Mouse (Mus musculus) myocyte (in vitro differentiated cells): Measurements from ENCODE around the gene Dapk2. TPM values are rescaled to one million over a fixed set of nuclear protein-coding genes. Genes with fewer than 3 reads are reported as not detected.

Experiments used
- H3K27me3 ChIP-seq: one replicate; pipeline ENCODE4 v1.6.1; 2011; ENCODE audit not compliant: control insufficient read depth, insufficient read depth, insufficient read length
- H3K36me3 ChIP-seq: one replicate; pipeline ENCODE4 v1.6.1; 2011; ENCODE audit not compliant: control insufficient read depth, insufficient read depth
- H3K4me2 ChIP-seq: one replicate; pipeline ENCODE4 v1.6.1; 2011; ENCODE audit warnings: low read depth, control low read depth
- H3K4me3 ChIP-seq: one replicate; pipeline ENCODE4 v1.5.1; 2011; ENCODE audit warnings: mild to moderate bottlenecking, control low read depth, moderate library complexity
- H3K79me2 ChIP-seq: one replicate; pipeline ENCODE4 v1.6.1; 2011; ENCODE audit not compliant: control insufficient read depth, insufficient read depth
- H3ac ChIP-seq: one replicate; pipeline ENCODE4 v1.6.1; 2011; ENCODE audit not compliant: control insufficient read depth, insufficient read length
- CEBPB ChIP-seq: IDR thresholded peaks from 2 replicates; pipeline ENCODE4 v1.6.1; 2011; ENCODE audit warnings: mild to moderate bottlenecking, moderate library complexity; ENCODE audit not compliant: poor library complexity, insufficient read depth, severe bottlenecking
- E2F4 ChIP-seq: IDR thresholded peaks from one replicate; pipeline ENCODE4 v1.6.1; 2011; ENCODE audit warnings: mild to moderate bottlenecking, control low read depth, moderate library complexity; ENCODE audit not compliant: insufficient read depth
- MAX ChIP-seq: IDR thresholded peaks from one replicate; pipeline ENCODE4 v1.6.1; 2011; ENCODE audit warnings: low read depth, mild to moderate bottlenecking, control low read depth
- MYOD1 ChIP-seq, 3 experiments: IDR thresholded peaks; one replicate each; pipeline ENCODE4 v1.6.1; 2011; ENCODE audit warnings: control low read depth in 2 of 3, low read depth in 2 of 3, mild to moderate bottlenecking in 2 of 3, moderate library complexity in 1 of 3; ENCODE audit not compliant: insufficient read length in 2 of 3, control insufficient read depth in 1 of 3
- MYOG ChIP-seq, 3 experiments: IDR thresholded peaks; one replicate each; pipeline ENCODE4 v1.6.1; 2011; ENCODE audit warnings: control low read depth in 2 of 3, low read depth in 2 of 3, mild to moderate bottlenecking in 2 of 3; ENCODE audit not compliant: insufficient read length in 2 of 3, control insufficient read depth in 1 of 3, insufficient read depth in 1 of 3
- POLR2A ChIP-seq: IDR thresholded peaks from one replicate; pipeline ENCODE4 v1.6.1; 2011; ENCODE audit warnings: low read depth, mild to moderate bottlenecking, control low read depth, moderate library complexity; ENCODE audit not compliant: insufficient read length
- POLR2AphosphoS2 ChIP-seq: IDR thresholded peaks from one replicate; pipeline ENCODE4 v1.6.1; 2011; ENCODE audit warnings: low read depth, control low read depth; ENCODE audit not compliant: insufficient read length
- REST ChIP-seq: IDR thresholded peaks from one replicate; pipeline ENCODE4 v1.6.1; 2011; ENCODE audit warnings: mild to moderate bottlenecking, control low read depth, moderate library complexity; ENCODE audit not compliant: insufficient read depth, insufficient read length
- SRF ChIP-seq: IDR thresholded peaks from one replicate; pipeline ENCODE4 v1.6.1; 2011; ENCODE audit warnings: low read depth; ENCODE audit not compliant: control insufficient read depth, insufficient read length
- TCF12 ChIP-seq: IDR thresholded peaks from one replicate; pipeline ENCODE4 v1.6.1; 2011; ENCODE audit warnings: mild to moderate bottlenecking, control low read depth; ENCODE audit not compliant: poor library complexity, insufficient read depth, severe bottlenecking
- TCF3 ChIP-seq: IDR thresholded peaks from one replicate; pipeline ENCODE4 v1.6.1; 2011; ENCODE audit warnings: low read depth, control low read depth; ENCODE audit not compliant: insufficient read length
- USF1 ChIP-seq: IDR thresholded peaks from one replicate; pipeline ENCODE4 v1.6.1; 2011; ENCODE audit warnings: low read depth, mild to moderate bottlenecking, control low read depth, moderate library complexity
- polyA plus RNA-seq: library from polyadenylated mRNA; unstranded; fragments of >200 nt; fragmentation: generic; extraction: Trizol; gene quantifications from one replicate; pipeline ENCODE4 v1.2.1, GENCODE M21; 2012; ENCODE audit warnings: missing spikeins

The Dapk2 gene
- polyA plus RNA-seq, 1 experiment, result 51.3 TPM

GRCm38 (mm10) chr9:66146141-66146540 is 11.9 kb upstream of the Dapk2 start:
- H3K4me2 ChIP-seq, result no peak overlapping the region
- H3K79me2 ChIP-seq, result no peaks in the 10 kb centered on the region
- H3K4me3 ChIP-seq, result no peak overlapping the region
- no peak overlapping the region for H3ac ChIP-seq
- TF ChIP-seq MYOD1 (IDR thresholded peaks at IDR 0.05; ENCODE audit: control insufficient read depth in 1 of 3, insufficient read length in 2 of 3, low read depth in 2 of 3) (no peak), MYOG (IDR thresholded peaks at IDR 0.05; ENCODE audit: control insufficient read depth in 1 of 3, insufficient read depth in 1 of 3, insufficient read length in 2 of 3, low read depth in 2 of 3) (no peak), SRF (no peak)
- no peaks in the 10 kb centered on the region for H3K27me3 ChIP-seq
- no peaks in the 10 kb centered on the region for H3K36me3 ChIP-seq

- H3ac ChIP-seq, result no peak overlapping the region
These were observed 6.0 kb upstream of the Dapk2 start for GRCm38 (mm10) chr9:66152011-66152410.

GRCm38 (mm10) chr9:66153594-66153993 is 4.4 kb upstream of the Dapk2 start:
- no peak overlapping the region for H3K4me3 ChIP-seq
- H3K79me2 ChIP-seq, result no peaks in the 10 kb centered on the region
- no peak overlapping the region for H3ac ChIP-seq
- no peaks in the 10 kb centered on the region for H3K36me3 ChIP-seq
- no peaks in the 10 kb centered on the region for H3K27me3 ChIP-seq
- TF ChIP-seq TCF12 (no peak), REST (no peak), SRF (no peak), USF1 (no peak), POLR2AphosphoS2 (no peak), TCF3 (no peak), MYOD1 (IDR thresholded peaks at IDR 0.05; ENCODE audit: control insufficient read depth in 1 of 3, insufficient read length in 2 of 3, low read depth in 2 of 3) (no peak), MAX (no peak), MYOG (IDR thresholded peaks at IDR 0.05; ENCODE audit: control insufficient read depth in 1 of 3, insufficient read depth in 1 of 3, insufficient read length in 2 of 3, low read depth in 2 of 3) (no peak), POLR2A (no peak), CEBPB (no peak), E2F4 (no peak)
- H3K4me2 ChIP-seq, result no peak overlapping the region

More at GRCm38 (mm10) chr9:66152011-66152410, 6.0 kb upstream of the Dapk2 start:
- TF ChIP-seq POLR2AphosphoS2 (no peak), CEBPB (no peak), USF1 (no peak), SRF (no peak), POLR2A (no peak), E2F4 (no peak), MYOD1 (IDR thresholded peaks at IDR 0.05; ENCODE audit: control insufficient read depth in 1 of 3, insufficient read length in 2 of 3, low read depth in 2 of 3) (no peak), MYOG (IDR thresholded peaks at IDR 0.05; ENCODE audit: control insufficient read depth in 1 of 3, insufficient read depth in 1 of 3, insufficient read length in 2 of 3, low read depth in 2 of 3) (no peak), MAX (no peak), REST (no peak)
- H3K4me3 ChIP-seq, result no peak overlapping the region
- H3K36me3 ChIP-seq, result no peaks in the 10 kb centered on the region
- H3K4me2 ChIP-seq, result no peak overlapping the region
- no peaks in the 10 kb centered on the region for H3K79me2 ChIP-seq
- no peaks in the 10 kb centered on the region for H3K27me3 ChIP-seq

GRCm38 (mm10) chr9:66154013-66154412 is 4.0 kb upstream of the Dapk2 start:
- no peaks in the 10 kb centered on the region for H3K36me3 ChIP-seq
- no peak overlapping the region for H3ac ChIP-seq
- H3K4me2 ChIP-seq, result no peak overlapping the region
- no peaks in the 10 kb centered on the region for H3K27me3 ChIP-seq
- TF ChIP-seq REST, result no peak
- TF ChIP-seq MYOG (IDR thresholded peaks at IDR 0.05; ENCODE audit: control insufficient read depth in 1 of 3, insufficient read depth in 1 of 3, insufficient read length in 2 of 3, low read depth in 2 of 3), result no peak
- no peak for TF ChIP-seq CEBPB
- TF ChIP-seq MAX, result no peak
- no peak for TF ChIP-seq TCF3
- TF ChIP-seq MYOD1 (IDR thresholded peaks at IDR 0.05; ENCODE audit: control insufficient read depth in 1 of 3, insufficient read length in 2 of 3, low read depth in 2 of 3), result no peak
- H3K4me3 ChIP-seq, result no peak overlapping the region
- peaks cover 2% of the 10 kb centered on the region for H3K79me2 ChIP-seq

- no peaks in the 10 kb centered on the region for H3K27me3 ChIP-seq
- H3K79me2 ChIP-seq, result peaks cover 17% of the 10 kb centered on the region
- no peak overlapping the region for H3K4me2 ChIP-seq
- TF ChIP-seq CEBPB (no peak), MAX (no peak), POLR2AphosphoS2 (no peak), USF1 (no peak), POLR2A (no peak), TCF3 (no peak), TCF12 (no peak), SRF (no peak), REST (no peak), MYOG (IDR thresholded peaks at IDR 0.05; ENCODE audit: control insufficient read depth in 1 of 3, insufficient read depth in 1 of 3, insufficient read length in 2 of 3, low read depth in 2 of 3) (no peak)
- H3ac ChIP-seq, result no peak overlapping the region
- H3K36me3 ChIP-seq, result no peaks in the 10 kb centered on the region
- H3K4me3 ChIP-seq, result no peak overlapping the region
These were observed 2.5 kb upstream of the Dapk2 start for GRCm38 (mm10) chr9:66155534-66155933.
